Mouse (Mus musculus): ENCODE measurements around the gene Caps2. TPM values are rescaled to one million over a fixed set of nuclear protein-coding genes. Genes with fewer than 3 reads are reported as not detected.

Gene Caps2
- total RNA-seq, 2 experiments from 2014 or later = not detected

Other genes with a start within 250 kb of the Caps2 start
- 10 to 100 TPM; 39.0 to 41.5 TPM for gene Krr1, start 191.0 kb upstream of the Caps2 start, total RNA-seq (2021)
- gene Glipr1, start 161.0 kb upstream of the Caps2 start, total RNA-seq (2021) = 1 to 10 TPM; 1.5 to 2.1 TPM
- gene Glipr1l1, start 103.4 kb upstream of the Caps2 start, total RNA-seq (2021) = not detected
- not detected for gene Glipr1l2, start 80.3 kb upstream of the Caps2 start, total RNA-seq (2021)
- gene Glipr1l3, start 3.3 kb upstream of the Caps2 start, total RNA-seq (2021) = not detected
- gene Kcnc2, start 107.5 kb downstream of the Caps2 start, total RNA-seq (2021) = under 1 TPM; 0.07 to 0.13 TPM

All from adrenal gland, postnatal 36 days (tissue).